Mouse (Mus musculus) midbrain, embryonic 11.5 days (tissue): ENCODE measurements at regions not wholly inside any gene's neighbourhood (a gene's known extent, or its start where the extent isn't known, plus 50 kb on each side); places are given as distances from the start of the nearest gene placed in this dataset.

Experiments
- ATAC-seq: fragments of 200-750 bp; cut with Nextera tagmentation; 2 replicates; pipeline ENCODE4 v1.8.0; 2017; ENCODE audit warnings: moderate TSS enrichment, moderate library complexity; ENCODE audit not compliant: low FRiP score
- DNase-seq: peaks from one replicate; pipeline ENCODE4 v3.0.0; 2015; ENCODE audit warnings: low spot score; ENCODE audit errors: missing footprints
- H3K27ac ChIP-seq: fragments of 300-500 bp; sonication (generic); 2 replicates; pipeline ENCODE4 v1.5.1; 2014; ENCODE audit warnings: low read depth, low read length
- H3K27me3 ChIP-seq: fragments of 300-500 bp; sonication (generic); 2 replicates; pipeline ENCODE4 v1.6.1; 2014; ENCODE audit warnings: mild to moderate bottlenecking, low read length, moderate library complexity, mixed read lengths; ENCODE audit not compliant: control insufficient read depth, insufficient read depth
- H3K36me3 ChIP-seq: fragments of 300-500 bp; sonication (generic); 2 replicates; pipeline ENCODE4 v1.6.1; 2014; ENCODE audit warnings: mild to moderate bottlenecking, low read length, moderate library complexity, mixed read lengths; ENCODE audit not compliant: control insufficient read depth, insufficient read depth
- H3K4me1 ChIP-seq: fragments of 300-500 bp; sonication (generic); 2 replicates; pipeline ENCODE4 v1.6.1; 2014; ENCODE audit warnings: low read length; ENCODE audit not compliant: control insufficient read depth, insufficient read depth
- H3K4me2 ChIP-seq: fragments of 300-500 bp; sonication (generic); 2 replicates; pipeline ENCODE4 v1.6.1; 2014; ENCODE audit warnings: mild to moderate bottlenecking, moderate library complexity
- H3K4me3 ChIP-seq: fragments of 300-500 bp; sonication (generic); 2 replicates; pipeline ENCODE4 v1.5.1; 2014; ENCODE audit warnings: low read depth, low read length
- H3K9ac ChIP-seq: fragments of 300-500 bp; sonication (generic); 2 replicates; pipeline ENCODE4 v1.6.1; 2014; ENCODE audit warnings: low read length
- H3K9me3 ChIP-seq: fragments of 300-500 bp; sonication (generic); 2 replicates; pipeline ENCODE4 v1.6.1; 2016; ENCODE audit warnings: low read length; ENCODE audit not compliant: control insufficient read depth
- WGBS: fragments of 180-500 bp; shearing (Covaris S2); extraction: QIAGEN DNeasy Blood & Tissue Kit; methylation state at CpG from one replicate; pipeline ENCODE4 v1.1.7; 2014; 5-methylcytosine and 5-hydroxymethylcytosine counted together

GRCm38 (mm10) chr3:8098291-8098690, 1478.0 kb upstream of the 1700008P02Rik start:
- H3K27me3 ChIP-seq = no peaks in the 10 kb centered on the region
- H3K27ac ChIP-seq = no peak overlapping the region
- no peak overlapping the region for H3K4me3 ChIP-seq
- H3K9me3 ChIP-seq = no peaks in the 10 kb centered on the region
- 79% methylated on average over 1 of the region's 1 CpGs for WGBS
- ATAC-seq (no peak), DNase-seq (no peak)
- H3K4me2 ChIP-seq = no peak overlapping the region
- no peaks in the 10 kb centered on the region for H3K36me3 ChIP-seq
- no peaks in the 10 kb centered on the region for H3K4me1 ChIP-seq
- H3K9ac ChIP-seq = no peak overlapping the region

- Histone ChIP-seq H3K9ac (no peak overlapping the region), H3K27ac (no peak overlapping the region), H3K9me3 (no peaks in the 10 kb centered on the region), H3K36me3 (no peaks in the 10 kb centered on the region), H3K4me3 (no peak overlapping the region), H3K27me3 (no peaks in the 10 kb centered on the region), H3K4me1 (no peaks in the 10 kb centered on the region), H3K4me2 (no peak overlapping the region)
- 72% methylated on average over 2 of the region's 2 CpGs for WGBS
- ATAC-seq (no peak), DNase-seq (no peak)
These were observed 1464.5 kb upstream of the 1700008P02Rik start for GRCm38 (mm10) chr3:8084749-8085148.

- H3K4me3 ChIP-seq = no peak overlapping the region
- no peak for ATAC-seq
These were observed 1433.5 kb upstream of the 1700008P02Rik start for GRCm38 (mm10) chr3:8053711-8054110.

GRCm38 (mm10) chr3:8051167-8051566, 1430.9 kb upstream of the 1700008P02Rik start:
- 89% methylated on average over 4 of the region's 4 CpGs for WGBS
- H3K27me3 ChIP-seq = no peaks in the 10 kb centered on the region
- DNase-seq = no peak
- no peak overlapping the region for H3K9ac ChIP-seq
- no peak overlapping the region for H3K27ac ChIP-seq
- H3K36me3 ChIP-seq = no peaks in the 10 kb centered on the region
- H3K9me3 ChIP-seq = no peaks in the 10 kb centered on the region
- H3K4me2 ChIP-seq = no peak overlapping the region
- no peak for ATAC-seq
- no peak overlapping the region for H3K4me3 ChIP-seq
- H3K4me1 ChIP-seq = no peaks in the 10 kb centered on the region

More at GRCm38 (mm10) chr3:8053711-8054110, 1433.5 kb upstream of the 1700008P02Rik start:
- no peak overlapping the region for H3K27ac ChIP-seq
- no peaks in the 10 kb centered on the region for H3K4me1 ChIP-seq
- H3K9ac ChIP-seq = no peak overlapping the region
- no peaks in the 10 kb centered on the region for H3K36me3 ChIP-seq
- H3K9me3 ChIP-seq = no peaks in the 10 kb centered on the region
- H3K4me2 ChIP-seq = no peak overlapping the region
- no peaks in the 10 kb centered on the region for H3K27me3 ChIP-seq
- no peak for DNase-seq

- DNase-seq = no peak
- WGBS = 88% methylated on average over 1 of the region's 1 CpGs
These were observed 1429.5 kb upstream of the 1700008P02Rik start for GRCm38 (mm10) chr3:8049706-8050105.

GRCm38 (mm10) chr3:8046348-8046747, 1426.1 kb upstream of the 1700008P02Rik start:
- Histone ChIP-seq H3K4me1 (no peaks in the 10 kb centered on the region), H3K27me3 (no peaks in the 10 kb centered on the region), H3K4me2 (no peak overlapping the region), H3K4me3 (no peak overlapping the region), H3K9ac (no peak overlapping the region), H3K36me3 (no peaks in the 10 kb centered on the region), H3K27ac (no peak overlapping the region), H3K9me3 (no peaks in the 10 kb centered on the region)
- ATAC-seq = no peak
- 70% methylated on average over 3 of the region's 3 CpGs for WGBS
- DNase-seq = no peak

More at GRCm38 (mm10) chr3:8049706-8050105, 1429.5 kb upstream of the 1700008P02Rik start:
- Histone ChIP-seq H3K36me3 (no peaks in the 10 kb centered on the region), H3K4me1 (no peaks in the 10 kb centered on the region), H3K27ac (no peak overlapping the region), H3K4me2 (no peak overlapping the region), H3K4me3 (no peak overlapping the region), H3K9ac (no peak overlapping the region), H3K27me3 (no peaks in the 10 kb centered on the region), H3K9me3 (no peaks in the 10 kb centered on the region)
- ATAC-seq = no peak

- H3K36me3 ChIP-seq = no peaks in the 10 kb centered on the region
- H3K4me2 ChIP-seq = no peak overlapping the region
- no peak overlapping the region for H3K4me3 ChIP-seq
- no peak overlapping the region for H3K27ac ChIP-seq
- no peaks in the 10 kb centered on the region for H3K4me1 ChIP-seq
- no peak overlapping the region for H3K9ac ChIP-seq
- no peak for DNase-seq
- 51% methylated on average over 1 of the region's 1 CpGs for WGBS
- H3K27me3 ChIP-seq = no peaks in the 10 kb centered on the region
- ATAC-seq = peak; percentile 72
- no peaks in the 10 kb centered on the region for H3K9me3 ChIP-seq
These were observed 1416.5 kb upstream of the 1700008P02Rik start for GRCm38 (mm10) chr3:8036697-8037096.

- no peak overlapping the region for H3K4me2 ChIP-seq
- H3K36me3 ChIP-seq = no peaks in the 10 kb centered on the region
- no peak overlapping the region for H3K27ac ChIP-seq
- ATAC-seq (no peak), DNase-seq (no peak)
- H3K9ac ChIP-seq = no peak overlapping the region
- H3K27me3 ChIP-seq = no peaks in the 10 kb centered on the region
- 84% methylated on average over 14 of the region's 14 CpGs for WGBS
- no peak overlapping the region for H3K4me3 ChIP-seq
- H3K4me1 ChIP-seq = no peaks in the 10 kb centered on the region
- no peaks in the 10 kb centered on the region for H3K9me3 ChIP-seq
These were observed 1415.0 kb upstream of the 1700008P02Rik start for GRCm38 (mm10) chr3:8035091-8035729.

- ATAC-seq = no peak
These were observed 1406.2 kb upstream of the 1700008P02Rik start for GRCm38 (mm10) chr3:8026325-8027017.

More at GRCm38 (mm10) chr3:8026325-8027017, 1406.2 kb upstream of the 1700008P02Rik start:
- 78% methylated on average over 4 of the region's 4 CpGs for WGBS
- no peak for DNase-seq
- Histone ChIP-seq H3K36me3 (no peaks in the 10 kb centered on the region), H3K9ac (no peak overlapping the region), H3K9me3 (no peaks in the 10 kb centered on the region), H3K4me3 (no peak overlapping the region), H3K27me3 (no peaks in the 10 kb centered on the region), H3K4me2 (no peak overlapping the region), H3K27ac (no peak overlapping the region), H3K4me1 (no peaks in the 10 kb centered on the region)
